Mouse (Mus musculus) bone marrow macrophage, adult 2 months (primary cell): ENCODE results near the gene Fkbp5.

Experiments used
- CTCF ChIP-seq: IDR thresholded peaks from 2 replicates; pipeline ENCODE4 v1.5.1; 2012; ENCODE audit warnings: low read depth, mild to moderate bottlenecking, low read length, moderate library complexity
- POLR2A ChIP-seq: IDR thresholded peaks from 2 replicates; pipeline ENCODE4 v1.6.1; 2012; ENCODE audit warnings: mild to moderate bottlenecking, low read depth, low read length, borderline replicate concordance

DNA sequence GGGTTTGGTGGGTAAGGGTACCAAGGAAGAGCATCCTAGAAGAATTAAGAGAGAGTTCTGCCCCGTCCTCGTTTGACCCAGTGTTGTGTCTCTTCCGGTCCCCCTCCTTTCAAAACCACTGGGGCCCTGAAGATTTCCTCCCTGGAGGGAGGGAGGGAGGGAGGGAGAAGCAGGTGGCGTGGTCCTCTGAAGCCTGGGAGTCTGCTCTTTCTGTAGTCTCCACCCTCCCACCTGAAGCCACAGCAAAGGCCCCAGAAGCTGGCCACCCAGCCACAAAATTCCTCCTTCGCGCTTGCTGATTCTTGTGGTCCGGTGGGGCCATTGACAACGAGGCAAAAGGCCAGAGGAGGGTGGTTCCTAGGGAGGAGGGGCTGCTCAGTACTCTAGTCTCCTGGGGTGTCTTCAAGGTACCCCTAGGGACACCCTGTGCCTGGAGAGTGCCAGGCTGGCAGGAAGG lies 1.3 kb upstream of the Fkbp5 start:
- TF ChIP-seq POLR2A (no peak), CTCF (no peak)
